Comparison of ENCODE assay signal across 11 mouse cellular contexts in the genomic region with DNA sequence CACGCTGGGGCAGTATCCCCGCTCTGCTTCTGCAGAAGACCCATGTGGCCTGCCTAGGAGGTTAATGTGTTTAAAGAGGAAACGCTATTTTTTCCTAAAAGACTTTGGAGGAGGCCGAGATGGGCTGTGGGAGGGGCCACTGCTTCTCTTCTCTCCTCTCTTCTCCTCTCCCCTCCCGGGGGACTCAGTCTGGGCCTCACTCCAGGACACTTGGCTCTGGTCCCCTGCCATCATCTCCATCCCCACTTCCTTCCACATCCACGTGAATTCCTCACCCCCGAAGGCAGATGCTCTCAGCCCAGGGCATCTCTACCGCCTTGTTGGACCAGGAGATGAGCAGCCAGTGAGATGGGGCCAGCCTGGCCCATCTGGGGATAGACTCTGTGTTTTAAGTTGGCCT.
A peak's percentile ranks its signal among the peaks of the same experiment; 100 is the strongest.
DNase-seq lines count a peak whose midpoint lies in the region; ATAC-seq and TF ChIP-seq lines count a peak whose summit lies in the region.
"Had no signal": no experiment of that assay in that cellular context is flagged by ENCODE, and none has a peak within 500 bp of the region (broad histone marks: within the 10 kb centered on the region; RNA-seq: fewer than 3 reads in every experiment).

No protein-coding gene starts in this region.

- H3K9ac ChIP-seq in heart, embryonic 11.5 days (ENCODE audit: low read depth, low read length): no peak overlapping the region
- no peak overlapping the region for H3K9ac ChIP-seq in stomach, embryonic 15.5 days
- no peak overlapping the region for H3K9ac ChIP-seq in stomach, postnatal 0 days (ENCODE audit: low read length)
- no peak overlapping the region for H3K9ac ChIP-seq in liver, postnatal 0 days (replicated peaks)
- H3K9ac ChIP-seq: midbrain, embryonic 12.5 days had no signal

- WGBS in heart, embryonic 11.5 days (ENCODE audit: insufficient replicate concordance): 68% methylated on average over 8 of the region's 8 CpGs
- 29% methylated on average over 8 of the region's 8 CpGs for WGBS in stomach, embryonic 15.5 days
- 39% methylated on average over 8 of the region's 8 CpGs for WGBS in stomach, postnatal 0 days
- 47% methylated on average over 8 of the region's 8 CpGs for WGBS in liver, postnatal 0 days (ENCODE audit: insufficient replicate concordance)

- H3K4me3 ChIP-seq in heart, embryonic 11.5 days (ENCODE audit: low read depth, low read length): no peak overlapping the region
- no peak overlapping the region for H3K4me3 ChIP-seq in stomach, embryonic 15.5 days (replicated peaks)
- no peak overlapping the region for H3K4me3 ChIP-seq in stomach, postnatal 0 days (ENCODE audit: low read depth, low read length)
- no peak overlapping the region for H3K4me3 ChIP-seq in liver, postnatal 0 days (ENCODE audit: low read depth, low read length)
- H3K4me3 ChIP-seq: midbrain, embryonic 12.5 days had no signal

- H3K9me3 ChIP-seq in heart, embryonic 11.5 days (replicated peaks; ENCODE audit: control insufficient read depth, low read length): no peaks in the 10 kb centered on the region
- no peaks in the 10 kb centered on the region for H3K9me3 ChIP-seq in stomach, embryonic 15.5 days
- H3K9me3 ChIP-seq in stomach, postnatal 0 days (ENCODE audit: control insufficient read depth, low read length): no peaks in the 10 kb centered on the region
- H3K9me3 ChIP-seq in liver, postnatal 0 days (ENCODE audit: low read length): no peaks in the 10 kb centered on the region
- H3K9me3 ChIP-seq: midbrain, embryonic 12.5 days had no signal

- no peaks in the 10 kb centered on the region for H3K36me3 ChIP-seq in heart, embryonic 11.5 days (ENCODE audit: control insufficient read depth, insufficient read depth, low read length)
- H3K36me3 ChIP-seq in stomach, embryonic 15.5 days: no peaks in the 10 kb centered on the region
- no peaks in the 10 kb centered on the region for H3K36me3 ChIP-seq in stomach, postnatal 0 days (ENCODE audit: control insufficient read depth, insufficient read depth, low read length)
- H3K36me3 ChIP-seq in liver, postnatal 0 days (replicated peaks; ENCODE audit: insufficient read depth, low read length): no peaks in the 10 kb centered on the region
- H3K36me3 ChIP-seq: midbrain, embryonic 12.5 days had no signal

- peaks cover 3% of the 10 kb centered on the region; the same call in 1 of the 2 replicates for H3K27me3 ChIP-seq in heart, embryonic 11.5 days (ENCODE audit: control insufficient read depth, insufficient read depth, low read length)
- peaks cover 3% of the 10 kb centered on the region; the same call in 1 of the 2 replicates for H3K27me3 ChIP-seq in stomach, embryonic 15.5 days (replicated peaks)
- H3K27me3 ChIP-seq in stomach, postnatal 0 days (ENCODE audit: control insufficient read depth, insufficient read depth, low read length): no peaks in the 10 kb centered on the region
- no peaks in the 10 kb centered on the region; the same call in 1 of the 2 replicates for H3K27me3 ChIP-seq in liver, postnatal 0 days (ENCODE audit: insufficient read depth, low read length)
- H3K27me3 ChIP-seq: midbrain, embryonic 12.5 days had no signal

- H3K4me2 ChIP-seq in heart, embryonic 11.5 days: no peak overlapping the region
- H3K4me2 ChIP-seq in stomach, embryonic 15.5 days: no peak overlapping the region
- no peak overlapping the region for H3K4me2 ChIP-seq in stomach, postnatal 0 days (replicated peaks; ENCODE audit: low read depth)
- no peak overlapping the region for H3K4me2 ChIP-seq in liver, postnatal 0 days (ENCODE audit: low read depth, low read length)
- H3K4me2 ChIP-seq: midbrain, embryonic 12.5 days had no signal

- no peak for TF ChIP-seq CTCF in stomach, postnatal 0 days (IDR thresholded peaks at IDR 0.05; ENCODE audit: low read depth)
- TF ChIP-seq CTCF in liver, postnatal 0 days (IDR thresholded peaks at IDR 0.05; ENCODE audit: low read depth): no peak

- no peak for TF ChIP-seq EP300 in stomach, postnatal 0 days (optimal IDR thresholded peaks at IDR 0.05)
- TF ChIP-seq EP300 in liver, postnatal 0 days (IDR thresholded peaks at IDR 0.05; ENCODE audit: low read depth): no peak

- peak; percentile 79 to 80 for DNase-seq in heart, adult 18-20 months
- no peak for DNase-seq in stomach, postnatal 0 days (ENCODE audit: low spot score)
- DNase-seq in kidney, adult 18-20 months: peak; percentile 29
- peak; percentile 58 for DNase-seq in skeletal muscle tissue, adult 2 months (ENCODE audit: low read depth, low spot score)
- DNase-seq in liver, postnatal 0 days: no peak
- DNase-seq in T-cell, adult 2 months (ENCODE audit: low spot score): no peak
- DNase-seq: cerebellum, adult 9-10 months had no signal

- H3K27ac ChIP-seq in heart, embryonic 11.5 days (ENCODE audit: low read depth, low read length): no peak overlapping the region
- no peak overlapping the region for H3K27ac ChIP-seq in stomach, embryonic 15.5 days
- no peak overlapping the region for H3K27ac ChIP-seq in stomach, postnatal 0 days (replicated peaks)
- no peak overlapping the region for H3K27ac ChIP-seq in liver, postnatal 0 days (ENCODE audit: low read depth)
- H3K27ac ChIP-seq: midbrain, embryonic 12.5 days had no signal

- no peak for ATAC-seq in heart, embryonic 11.5 days (replicated peaks; ENCODE audit: insufficient number of reproducible peaks, low FRiP score, low TSS enrichment)
- 0 out of 2 replicates have a peak, but pooled peaks have one; percentile 27 for ATAC-seq in stomach, embryonic 15.5 days (ENCODE audit: insufficient read depth, low FRiP score, low read depth)
- no peak for ATAC-seq in stomach, postnatal 0 days (ENCODE audit: low FRiP score, low TSS enrichment)
- no peak for ATAC-seq in liver, postnatal 0 days
- ATAC-seq: inflammation-experienced regulatory T-cells, adult 6 months had no signal

- H3K4me1 ChIP-seq in heart, embryonic 11.5 days (ENCODE audit: control insufficient read depth, insufficient read depth, low read length): peaks cover 8% of the 10 kb centered on the region; the same call in 1 of the 2 replicates
- H3K4me1 ChIP-seq in stomach, embryonic 15.5 days: peaks cover 27% of the 10 kb centered on the region
- no peaks in the 10 kb centered on the region; the same call in 1 of the 2 replicates for H3K4me1 ChIP-seq in stomach, postnatal 0 days (replicated peaks; ENCODE audit: control insufficient read depth, insufficient read depth)
- no peaks in the 10 kb centered on the region for H3K4me1 ChIP-seq in liver, postnatal 0 days (ENCODE audit: insufficient read depth)

Comparison
In these comparisons a context has a peak if more than half of its experiments do, and no peak if none do; other contexts are left out.
1. DNase-seq: peak in heart, adult 18-20 months (2 of 2), kidney, adult 18-20 months (single experiment) and skeletal muscle tissue, adult 2 months (single experiment); none in stomach, postnatal 0 days (single experiment), liver, postnatal 0 days (single experiment) and T-cell, adult 2 months (single experiment).